17 mouse cellular contexts compared by ENCODE assay signal in the genomic region with DNA sequence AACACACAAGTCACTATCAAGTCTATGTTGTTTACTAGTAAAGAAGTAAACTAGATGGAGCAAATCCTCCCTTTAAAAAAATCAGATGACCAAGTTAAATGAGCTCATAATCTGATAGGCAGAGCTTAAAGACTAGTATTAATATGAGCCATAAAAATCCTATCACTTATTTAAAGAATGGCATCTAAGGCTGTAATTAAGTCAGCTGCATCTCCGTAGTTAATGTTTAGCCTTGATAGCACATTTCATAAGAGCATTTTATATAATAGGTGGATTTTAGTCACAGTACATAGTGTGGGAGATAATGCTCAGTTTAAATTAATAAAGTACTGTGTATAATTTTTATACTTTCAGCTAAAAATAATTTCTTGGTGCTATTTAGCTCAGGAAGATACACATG.
"Had no signal": no experiment of that assay in that cellular context is flagged by ENCODE, and none has a peak within 500 bp of the region (broad histone marks: within the 10 kb centered on the region; RNA-seq: fewer than 3 reads in every experiment).

No protein-coding gene starts in this region.

- DNase-seq: retina, postnatal 1 day; right cerebral cortex, adult 18-20 months; right cerebral cortex, postnatal 14 days; right cerebral cortex, postnatal 25 days; right cerebral cortex, postnatal 4 days; spleen, adult 18-20 months; thymus, adult 18-20 months; thymus, adult 2 months; thymus, postnatal 14 days; thymus, postnatal 25 days; thymus, postnatal 36 days; thymus, postnatal 4 days had no signal

- H3K27ac ChIP-seq: neural tube, embryonic 12.5 days; neural tube, embryonic 13.5 days; neural tube, embryonic 15.5 days; stomach, embryonic 15.5 days; stomach, postnatal 0 days had no signal

- H3K9ac ChIP-seq: neural tube, embryonic 12.5 days; neural tube, embryonic 13.5 days; neural tube, embryonic 15.5 days; stomach, embryonic 15.5 days had no signal

- H3K4me2 ChIP-seq: neural tube, embryonic 12.5 days; neural tube, embryonic 13.5 days; neural tube, embryonic 15.5 days; stomach, embryonic 15.5 days had no signal

- H3K4me1 ChIP-seq: neural tube, embryonic 12.5 days; neural tube, embryonic 13.5 days; neural tube, embryonic 15.5 days; stomach, embryonic 15.5 days had no signal

- H3K36me3 ChIP-seq: neural tube, embryonic 12.5 days; neural tube, embryonic 13.5 days; neural tube, embryonic 15.5 days; stomach, embryonic 15.5 days had no signal

- H3K9me3 ChIP-seq: neural tube, embryonic 12.5 days; neural tube, embryonic 13.5 days; neural tube, embryonic 15.5 days; stomach, embryonic 15.5 days had no signal

- H3K4me3 ChIP-seq: neural tube, embryonic 12.5 days; neural tube, embryonic 13.5 days; neural tube, embryonic 15.5 days; stomach, embryonic 15.5 days had no signal

- H3K27me3 ChIP-seq: neural tube, embryonic 12.5 days; neural tube, embryonic 13.5 days; neural tube, embryonic 15.5 days; stomach, embryonic 15.5 days had no signal
